Mouse (Mus musculus): ENCODE data around the gene Hs3st3b1.

DNA sequence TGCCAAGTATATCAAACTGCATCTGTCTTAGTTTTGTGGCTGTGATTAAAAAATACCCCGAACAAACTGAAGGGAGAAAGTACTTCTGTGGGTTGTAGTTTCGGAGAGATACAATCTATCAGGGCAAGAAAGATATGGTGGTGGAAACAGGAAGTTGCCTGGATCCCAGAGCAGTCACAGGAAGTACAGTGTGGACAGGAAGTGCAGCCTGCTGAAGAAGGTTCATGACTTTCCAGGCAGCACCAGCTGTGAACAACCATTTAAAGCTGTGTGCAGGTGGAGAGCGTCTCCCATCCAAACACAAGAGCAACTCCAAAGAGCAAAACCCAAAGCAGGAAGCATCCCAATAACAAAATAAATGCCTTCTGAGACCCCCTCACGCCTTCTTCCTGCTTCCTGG lies 13.6 kb downstream of the Hs3st3b1 start:
- TF ChIP-seq CTCF (IDR thresholded peaks at IDR 0.05; ENCODE audit: control insufficient read depth, insufficient read depth, insufficient replicate concordance, low read depth, low read length) (no peak), POLR2A (IDR thresholded peaks at IDR 0.05; ENCODE audit: control insufficient read depth, low read depth, low read length) (no peak)
